Mouse (Mus musculus): ENCODE data around the gene Cemip2. TPM values are rescaled to one million over a fixed set of nuclear protein-coding genes. Genes with fewer than 3 reads are reported as not detected.

Gene Cemip2
- 10 to 100 TPM in 1 of 2 experiments, 1 to 10 TPM in 1; 7.3 to 11.9 TPM for polyA plus RNA-seq (2017; shearing (Covaris generic))

GRCm38 (mm10) chr19:21778147-21778917 lies at the start of gene Cemip2:
Gene Cemip2 (plus strand): TSS chr19:21778342.

Other genes starting within 250 kb of the Cemip2 start
- 10 to 100 TPM; 33.7 to 44.6 TPM for gene 1110059E24Rik, start 125.4 kb upstream of the Cemip2 start, polyA plus RNA-seq (2017; shearing (Covaris generic))
- gene Abhd17b, start 125.2 kb upstream of the Cemip2 start, polyA plus RNA-seq (2017; shearing (Covaris generic)) = 10 to 100 TPM; 38.0 to 56.2 TPM

Data from inflammation-experienced regulatory T-cells (primary cell).